ENCODE assay signal across 25 mouse cellular contexts in the genomic region with DNA sequence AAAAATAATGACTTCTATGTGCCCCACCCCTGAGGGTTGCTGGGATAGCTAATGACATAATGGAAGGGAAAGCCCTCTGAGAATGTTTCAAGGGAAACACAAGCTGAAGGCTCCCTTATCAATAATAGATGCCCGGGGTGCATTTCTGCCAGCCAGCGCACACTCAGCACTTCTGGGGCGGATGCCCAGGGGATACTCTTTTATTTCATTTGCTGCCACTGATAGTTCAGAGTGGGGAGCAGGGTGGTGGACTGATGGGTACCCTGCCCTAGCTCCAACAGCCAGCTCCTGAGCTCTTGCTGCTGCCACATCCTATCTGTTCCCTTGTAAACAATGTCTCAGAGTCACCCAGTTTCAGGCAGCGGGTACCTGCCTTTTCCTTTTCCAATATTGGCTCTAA.
DNase-seq lines count a peak whose midpoint lies in the region; ATAC-seq lines count a peak whose summit lies in the region.
"Had no signal": no experiment of that assay in that cellular context is flagged by ENCODE, and none has a peak within 500 bp of the region (broad histone marks: within the 10 kb centered on the region; RNA-seq: fewer than 3 reads in every experiment).

No protein-coding gene starts in this region.

- H3K4me3 ChIP-seq in hindbrain, embryonic 15.5 days: no peak overlapping the region
- H3K4me3 ChIP-seq in hindbrain, embryonic 14.5 days (replicated peaks; ENCODE audit: low read length): no peak overlapping the region
- H3K4me3 ChIP-seq in neural tube, embryonic 14.5 days (ENCODE audit: low read depth, low read length): no peak overlapping the region
- H3K4me3 ChIP-seq: embryonic facial prominence, embryonic 10.5 days; embryonic facial prominence, embryonic 13.5 days; erythroblast, embryonic 14.5 days; forebrain, embryonic 10.5 days; forebrain, embryonic 13.5 days; heart, embryonic 13.5 days had no signal

- H3K27ac ChIP-seq in hindbrain, embryonic 15.5 days (replicated peaks): no peak overlapping the region
- no peak overlapping the region for H3K27ac ChIP-seq in hindbrain, embryonic 14.5 days
- peak overlapping the region; percentile 46; the same call in 1 of the 2 replicates for H3K27ac ChIP-seq in neural tube, embryonic 14.5 days (ENCODE audit: low read depth, low read length)
- H3K27ac ChIP-seq: embryonic facial prominence, embryonic 10.5 days; embryonic facial prominence, embryonic 13.5 days; forebrain, embryonic 10.5 days; forebrain, embryonic 13.5 days; heart, embryonic 13.5 days had no signal

- peak; percentile 63; the same call in 1 of the 2 replicates for ATAC-seq in hindbrain, embryonic 15.5 days (ENCODE audit: low FRiP score, low read depth)
- no peak for ATAC-seq in hindbrain, embryonic 14.5 days (ENCODE audit: low FRiP score)
- peak; percentile 54; the same call in 1 of the 2 replicates for ATAC-seq in neural tube, embryonic 14.5 days (ENCODE audit: low read depth)
- ATAC-seq: activated CD4-positive, CD25-positive, alpha-beta regulatory T cell, adult 4 months; CD4-positive, CD25-positive, alpha-beta regulatory T cell, adult 4 months; forebrain, embryonic 13.5 days; forebrain, embryonic 16.5 days had no signal

- H3K9me3 ChIP-seq in hindbrain, embryonic 15.5 days: no peaks in the 10 kb centered on the region
- H3K9me3 ChIP-seq in hindbrain, embryonic 14.5 days (ENCODE audit: control insufficient read depth, low read length): no peaks in the 10 kb centered on the region
- no peaks in the 10 kb centered on the region for H3K9me3 ChIP-seq in neural tube, embryonic 14.5 days (ENCODE audit: control insufficient read depth, low read length)
- H3K9me3 ChIP-seq: embryonic facial prominence, embryonic 10.5 days; embryonic facial prominence, embryonic 13.5 days; forebrain, embryonic 10.5 days; forebrain, embryonic 13.5 days; heart, embryonic 13.5 days had no signal

- no peaks in the 10 kb centered on the region for H3K4me1 ChIP-seq in hindbrain, embryonic 15.5 days (replicated peaks)
- H3K4me1 ChIP-seq in hindbrain, embryonic 14.5 days (replicated peaks; ENCODE audit: control insufficient read depth, insufficient read depth, low read length): no peaks in the 10 kb centered on the region
- peaks cover 3% of the 10 kb centered on the region; the same call in 1 of the 2 replicates for H3K4me1 ChIP-seq in neural tube, embryonic 14.5 days (ENCODE audit: control insufficient read depth, insufficient read depth, low read length)
- H3K4me1 ChIP-seq: forebrain, embryonic 10.5 days; forebrain, embryonic 13.5 days; heart, embryonic 13.5 days had no signal

- no peaks in the 10 kb centered on the region for H3K27me3 ChIP-seq in hindbrain, embryonic 15.5 days
- no peaks in the 10 kb centered on the region for H3K27me3 ChIP-seq in hindbrain, embryonic 14.5 days (ENCODE audit: control insufficient read depth, insufficient read depth, low read length)
- H3K27me3 ChIP-seq in neural tube, embryonic 14.5 days (ENCODE audit: control insufficient read depth, insufficient read depth, low read length): no peaks in the 10 kb centered on the region
- H3K27me3 ChIP-seq: embryonic facial prominence, embryonic 13.5 days; forebrain, embryonic 13.5 days had no signal

- H3K9ac ChIP-seq in hindbrain, embryonic 15.5 days: no peak overlapping the region
- no peak overlapping the region for H3K9ac ChIP-seq in hindbrain, embryonic 14.5 days
- H3K9ac ChIP-seq in neural tube, embryonic 14.5 days (replicated peaks; ENCODE audit: low read depth, low read length): no peak overlapping the region
- H3K9ac ChIP-seq: embryonic facial prominence, embryonic 13.5 days; forebrain, embryonic 13.5 days; heart, embryonic 13.5 days had no signal

- no peak for DNase-seq in hindbrain, embryonic 14.5 days (ENCODE audit: low spot score)
- DNase-seq in neural tube, embryonic 10.5 days (ENCODE audit: extremely low spot score, low spot score): no peak
- DNase-seq in retina, embryonic 14.5 days (ENCODE audit: low spot score): peak; percentile 59
- DNase-seq in right cerebral cortex, postnatal 14 days: no peak
- DNase-seq: adrenal gland, adult 8-10 months; adrenal gland, postnatal 25 days; cerebellum, adult 11-12 months; cerebellum, adult 8-10 months; cerebellum, postnatal 36 days; embryo, embryonic 11 days; gastrocnemius, postnatal 14 days; heart, adult 18-20 months; heart, postnatal 14 days; heart, postnatal 4 days had no signal

- no peak overlapping the region for H3K4me2 ChIP-seq in hindbrain, embryonic 15.5 days
- no peak overlapping the region for H3K4me2 ChIP-seq in hindbrain, embryonic 14.5 days (replicated peaks)
- H3K4me2 ChIP-seq in neural tube, embryonic 14.5 days (ENCODE audit: low read depth, low read length): no peak overlapping the region
- H3K4me2 ChIP-seq: embryonic facial prominence, embryonic 13.5 days; forebrain, embryonic 13.5 days; heart, embryonic 13.5 days had no signal

- H3K36me3 ChIP-seq in hindbrain, embryonic 15.5 days: no peaks in the 10 kb centered on the region
- H3K36me3 ChIP-seq in hindbrain, embryonic 14.5 days (replicated peaks; ENCODE audit: control insufficient read depth, insufficient read depth): no peaks in the 10 kb centered on the region
- H3K36me3 ChIP-seq in neural tube, embryonic 14.5 days (ENCODE audit: control insufficient read depth, insufficient read depth, low read length): no peaks in the 10 kb centered on the region
- H3K36me3 ChIP-seq: embryonic facial prominence, embryonic 10.5 days; embryonic facial prominence, embryonic 13.5 days; forebrain, embryonic 10.5 days had no signal

- 67% methylated on average over 4 of the region's 4 CpGs for WGBS in hindbrain, embryonic 15.5 days
- 64% methylated on average over 4 of the region's 4 CpGs for WGBS in hindbrain, embryonic 14.5 days
- WGBS in neural tube, embryonic 14.5 days: 64% methylated on average over 4 of the region's 4 CpGs
